Mouse (Mus musculus) ovary, adult 18-20 months (tissue): ENCODE measurements around the gene Slc7a11.

ENCODE experiments used
- DNase-seq: peaks from one replicate; pipeline ENCODE4 v3.0.0; 2022; ENCODE audit warnings: low spot score, mixed read lengths

Gene Slc7a11

GRCm38 (mm10) chr3:50405915-50406314, 37.5 kb downstream of the Slc7a11 start:
- no peak for DNase-seq

GRCm38 (mm10) chr3:50388786-50389185, 54.6 kb downstream of the Slc7a11 start:
- no peak for DNase-seq

GRCm38 (mm10) chr3:50388288-50388687, 55.1 kb downstream of the Slc7a11 start:
- DNase-seq: no peak

GRCm38 (mm10) chr3:50387280-50387679, 56.1 kb downstream of the Slc7a11 start:
- no peak for DNase-seq

- DNase-seq: no peak
Observed at GRCm38 (mm10) chr3:50386561-50387221, 56.7 kb downstream of the Slc7a11 start.

- DNase-seq: no peak
Observed at GRCm38 (mm10) chr3:50386066-50386465, 57.3 kb downstream of the Slc7a11 start.

- no peak for DNase-seq
Observed at GRCm38 (mm10) chr3:50382729-50383128, 60.7 kb downstream of the Slc7a11 start.

- DNase-seq: no peak
Observed at GRCm38 (mm10) chr3:50381861-50382693, 61.3 kb downstream of the Slc7a11 start.

GRCm38 (mm10) chr3:50381160-50381860, 62.1 kb downstream of the Slc7a11 start:
- no peak for DNase-seq

- DNase-seq: no peak
Observed at GRCm38 (mm10) chr3:50379942-50380341, 63.5 kb downstream of the Slc7a11 start.

GRCm38 (mm10) chr3:50375477-50375876, 67.9 kb downstream of the Slc7a11 start:
- DNase-seq: no peak

GRCm38 (mm10) chr3:50369791-50370190, 73.6 kb downstream of the Slc7a11 start:
- no peak for DNase-seq

GRCm38 (mm10) chr3:50367175-50367574, 76.2 kb downstream of the Slc7a11 start:
- DNase-seq: no peak

GRCm38 (mm10) chr3:50363659-50364058, 79.8 kb downstream of the Slc7a11 start:
- no peak for DNase-seq

- no peak for DNase-seq
Observed at GRCm38 (mm10) chr3:50347081-50347480, 96.3 kb downstream of the Slc7a11 start.

- peak; percentile 46 for DNase-seq
Observed at GRCm38 (mm10) chr3:50344411-50344810, 99.0 kb downstream of the Slc7a11 start.

- DNase-seq: no peak
Observed at GRCm38 (mm10) chr3:50324524-50324923, 118.9 kb downstream of the Slc7a11 start.

- DNase-seq: no peak
Observed at GRCm38 (mm10) chr3:50323881-50324280, 119.5 kb downstream of the Slc7a11 start.

GRCm38 (mm10) chr3:50320862-50321261, 122.6 kb downstream of the Slc7a11 start:
- DNase-seq: no peak

GRCm38 (mm10) chr3:50318074-50318473, 125.3 kb downstream of the Slc7a11 start:
- DNase-seq: no peak

- no peak for DNase-seq
Observed at GRCm38 (mm10) chr3:50313816-50314215, 129.6 kb downstream of the Slc7a11 start.
